Mouse (Mus musculus) right cerebral cortex, adult 2 months (tissue): ENCODE data around the gene Klk1b16.
"Not testable (repeated sequence)": the region's sequence is repeated elsewhere in the genome, so short reads cannot be mapped to it uniquely, and the experiment has no call there.

Experiments
- DNase-seq, 2 experiments: peaks; one replicate each; pipeline ENCODE4 v3.0.0; 2021 to 2022; ENCODE audit warnings: low spot score in 2 of 2

The Klk1b16 gene

GRCm38 (mm10) chr7:44136467-44136866, at the start of gene Klk1b16:
TSS of gene Klk1b16 (plus strand) at chr7:44136767.
- DNase-seq: no peak

GRCm38 (mm10) chr7:44096111-44096510, 40.5 kb upstream of the Klk1b16 start:
- no peak for DNase-seq

- DNase-seq: not testable (repeated sequence)
Observed at GRCm38 (mm10) chr7:44102028-44102427, 34.5 kb upstream of the Klk1b16 start, which contains the start of gene Klk1b21. TSS of gene Klk1b21 (plus strand) at chr7:44102328.

GRCm38 (mm10) chr7:44112373-44112772, 24.2 kb upstream of the Klk1b16 start, which contains the start of gene Klk1b22:
TSS of gene Klk1b22 (plus strand) at chr7:44112673.
- no peak for DNase-seq

- no peak for DNase-seq
Observed at GRCm38 (mm10) chr7:44123445-44123844, 13.1 kb upstream of the Klk1b16 start.

GRCm38 (mm10) chr7:44179299-44180045, 42.9 kb downstream of the Klk1b16 start:
- no peak for DNase-seq

GRCm38 (mm10) chr7:44186516-44186915, 49.9 kb downstream of the Klk1b16 start:
- DNase-seq: not testable (repeated sequence)

GRCm38 (mm10) chr7:44187936-44188335, 51.4 kb downstream of the Klk1b16 start, which contains the start of gene Klk1b24:
TSS of gene Klk1b24 (plus strand) at chr7:44188236.
- DNase-seq: not testable (repeated sequence)
